Mouse (Mus musculus) CH12.LX (cell line): ENCODE measurements around the gene Med29. TPM values are rescaled to one million over a fixed set of nuclear protein-coding genes. Genes with fewer than 3 reads are reported as not detected.

ENCODE experiments used
- DNase-seq: peaks from one replicate; pipeline ENCODE4 v3.0.0-alpha.2; 2013; ENCODE audit errors: extremely low read depth
- H3K27ac ChIP-seq: 2 replicates; pipeline ENCODE4 v1.5.1; 2012; ENCODE audit warnings: low read depth, mild to moderate bottlenecking, control low read depth, moderate library complexity; ENCODE audit not compliant: insufficient read depth
- H3K27me3 ChIP-seq: replicated peaks from 2 replicates; pipeline ENCODE3; 2012; ENCODE audit warnings: inconsistent platforms
- H3K36me3 ChIP-seq, 2 experiments: replicated peaks in 1 of 2; 2 replicates each; pipeline versions ENCODE3 to v1.6.1; 2012; ENCODE audit warnings: inconsistent platforms in 1 of 2, low read length in 1 of 2, mild to moderate bottlenecking in 1 of 2, mixed read lengths in 1 of 2, moderate library complexity in 1 of 2; ENCODE audit not compliant: control insufficient read depth in 1 of 2, insufficient read depth in 1 of 2
- H3K4me1 ChIP-seq, 2 experiments: 2 replicates each; pipeline ENCODE4 v1.6.1; 2012; ENCODE audit warnings: inconsistent platforms in 1 of 2, moderate library complexity in 1 of 2; ENCODE audit not compliant: insufficient read depth in 2 of 2, control insufficient read depth in 1 of 2
- H3K4me2 ChIP-seq: 2 replicates; pipeline ENCODE4 v1.6.1; 2012; ENCODE audit warnings: low read depth, mild to moderate bottlenecking, control low read depth; ENCODE audit not compliant: poor library complexity, insufficient read depth, severe bottlenecking
- H3K4me3 ChIP-seq, 3 experiments: fragments of 150-350 bp in 1 of 3; sonication (generic) in 1 of 3; replicated peaks in 1 of 3; 2 replicates each; pipeline versions ENCODE3 to v1.5.1; 2011 to 2012; ENCODE audit warnings: low read depth in 2 of 3, low read length in 2 of 3, mild to moderate bottlenecking in 2 of 3, moderate library complexity in 2 of 3, control low read depth in 1 of 3, improper control_type of control experiment in 1 of 3, inconsistent platforms in 1 of 3, mixed read lengths in 1 of 3; ENCODE audit not compliant: poor library complexity in 1 of 3
- H3K79me2 ChIP-seq: replicated peaks from 2 replicates; pipeline ENCODE4 v1.6.1; 2012; ENCODE audit warnings: mild to moderate bottlenecking, moderate library complexity; ENCODE audit not compliant: control insufficient read depth, poor library complexity, insufficient read depth, severe bottlenecking; ENCODE audit errors: extremely low read depth
- H3K9ac ChIP-seq: 2 replicates; pipeline ENCODE4 v1.6.1; 2012; ENCODE audit warnings: low read depth, mild to moderate bottlenecking, control low read depth, moderate library complexity; ENCODE audit not compliant: insufficient read depth
- H3K9me3 ChIP-seq: replicated peaks from 2 replicates; pipeline ENCODE3; 2012; ENCODE audit warnings: low read length, inconsistent platforms, mixed read lengths
- BHLHE40 ChIP-seq: IDR thresholded peaks from 2 replicates; pipeline ENCODE4 v1.6.1; 2011; ENCODE audit warnings: mild to moderate bottlenecking, low read depth, low read length, improper control_type of control experiment
- CHD1 ChIP-seq: IDR thresholded peaks from 2 replicates; pipeline ENCODE4 v1.6.1; 2012; ENCODE audit warnings: low read depth, low read length, improper control_type of control experiment, inconsistent platforms
- CHD2 ChIP-seq: IDR thresholded peaks from 2 replicates; pipeline ENCODE4 v1.6.1; 2011; ENCODE audit warnings: low read length, improper control_type of control experiment
- E2F4 ChIP-seq: IDR thresholded peaks from 2 replicates; pipeline ENCODE4 v1.6.1; 2011; ENCODE audit warnings: low read depth, low read length, improper control_type of control experiment; ENCODE audit not compliant: insufficient replicate concordance
- ELF1 ChIP-seq: IDR thresholded peaks from 2 replicates; pipeline ENCODE4 v1.6.1; 2014; ENCODE audit warnings: low read depth, mild to moderate bottlenecking, inconsistent platforms, low read length, improper control_type of control experiment
- HCFC1 ChIP-seq: IDR thresholded peaks from 2 replicates; pipeline ENCODE4 v1.6.1; 2012; ENCODE audit warnings: low read depth, mild to moderate bottlenecking, inconsistent platforms, low read length, improper control_type of control experiment
- JUN ChIP-seq: IDR thresholded peaks from 2 replicates; pipeline ENCODE4 v1.6.1; 2011; ENCODE audit warnings: low read depth, mild to moderate bottlenecking, low read length, improper control_type of control experiment, moderate library complexity; ENCODE audit not compliant: insufficient read depth
- MAZ ChIP-seq: IDR thresholded peaks from 2 replicates; pipeline ENCODE4 v1.6.1; 2012; ENCODE audit warnings: low read depth, mild to moderate bottlenecking, inconsistent platforms, low read length, improper control_type of control experiment, moderate library complexity
- MYC ChIP-seq: IDR thresholded peaks from 2 replicates; pipeline ENCODE4 v1.6.1; 2011; ENCODE audit warnings: low read depth, mild to moderate bottlenecking, improper control_type of control experiment, low read length
- NELFE ChIP-seq: IDR thresholded peaks from 2 replicates; pipeline ENCODE4 v1.6.1; 2011; ENCODE audit warnings: low read depth, low read length, improper control_type of control experiment
- NRF1 ChIP-seq: IDR thresholded peaks from 2 replicates; pipeline ENCODE4 v1.6.1; 2014; ENCODE audit warnings: low read depth, mild to moderate bottlenecking, inconsistent platforms, low read length, improper control_type of control experiment, moderate library complexity
- PAX5 ChIP-seq: IDR thresholded peaks from 2 replicates; pipeline ENCODE4 v1.6.1; 2012; ENCODE audit warnings: low read length, inconsistent platforms, mixed read lengths
- SMC3 ChIP-seq: IDR thresholded peaks from 2 replicates; pipeline ENCODE4 v1.6.1; 2011; ENCODE audit warnings: low read depth, low read length, improper control_type of control experiment
- UBTF ChIP-seq: IDR thresholded peaks from 2 replicates; pipeline ENCODE4 v1.6.1; 2012; ENCODE audit warnings: low read depth, mild to moderate bottlenecking, inconsistent platforms, low read length, improper control_type of control experiment, moderate library complexity
- USF2 ChIP-seq: conservative IDR thresholded peaks from 2 replicates; pipeline ENCODE4 v1.6.1; 2011; ENCODE audit warnings: low read depth, low read length, improper control_type of control experiment
- ZC3H11A ChIP-seq: IDR thresholded peaks from 2 replicates; pipeline ENCODE4 v1.6.1; 2012; ENCODE audit warnings: low read depth, mild to moderate bottlenecking, inconsistent platforms, low read length, improper control_type of control experiment
- ZKSCAN1 ChIP-seq: IDR thresholded peaks from 2 replicates; pipeline ENCODE4 v1.6.1; 2012; ENCODE audit warnings: low read depth, inconsistent platforms, low read length, improper control_type of control experiment, borderline replicate concordance
- ZMIZ1 ChIP-seq: IDR thresholded peaks from 2 replicates; pipeline ENCODE4 v1.6.1; 2012; ENCODE audit warnings: low read depth, mild to moderate bottlenecking, inconsistent platforms, low read length, improper control_type of control experiment
- ZNF384 ChIP-seq: IDR thresholded peaks from 2 replicates; pipeline ENCODE4 v1.6.1; 2012; ENCODE audit warnings: low read depth, low read length, improper control_type of control experiment, inconsistent platforms
- dilution Hi-C: fragments of 300-500 bp; cut with MboI; formaldehyde crosslinking; loops from 2 replicates; pipeline ENCODE4 v1.14.3; 2020; ENCODE audit warnings: low sequenced_read_pairs; ENCODE audit not compliant: extremely low pct_unique_long_range_greater_than_20kb, extremely low pct_ligation_motif_present
- in situ Hi-C: fragments of 300-500 bp; cut with MboI; formaldehyde crosslinking; loops from 3 replicates; pipeline ENCODE4 v1.14.3; 2019; ENCODE audit warnings: low sequenced_read_pairs, low pct_ligation_motif_present, low pct_unique_long_range_greater_than_20kb, mixed read lengths
- polyA plus RNA-seq: library from polyadenylated mRNA; unstranded; fragments of >175 nt; gene quantifications from 2 replicates; pipeline ENCODE4 v1.2.1, GENCODE M21; 2012; ENCODE audit warnings: low read depth; ENCODE audit not compliant: insufficient read length
- total RNA-seq, 2 experiments: library from RNA; depleted of rRNA; stranded (reverse); fragments of 300-350 nt in 1 of 2; fragments of >200 nt in 1 of 2; gene quantifications; 2 replicates each; pipeline ENCODE4 v1.2.3; 2012 to 2014

The Med29 gene
- total and polyA plus RNA-seq, 3 experiments, result 19.8 to 26.9 (median 23.5) TPM

DNA sequence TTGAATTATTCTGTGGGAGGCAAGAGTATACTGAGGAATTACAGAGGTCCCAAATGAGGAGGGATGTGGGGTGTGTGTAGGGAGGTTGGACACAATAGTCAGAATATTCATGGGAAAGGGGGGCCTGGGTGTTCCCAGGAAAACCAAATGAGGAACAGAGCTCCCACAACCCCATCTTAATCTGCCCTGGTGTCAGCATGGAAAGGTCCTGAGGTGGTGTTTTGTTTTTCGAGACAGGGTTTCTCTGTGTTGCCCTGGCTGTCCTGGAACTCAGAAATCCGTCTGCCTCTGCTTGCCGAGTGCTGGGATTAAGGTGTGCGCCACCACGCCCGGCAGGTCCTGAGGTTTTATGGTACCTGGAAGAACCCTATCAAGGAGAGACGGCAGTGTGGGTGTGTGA lies 34.1 kb downstream of the Med29 start:
- dilution Hi-C loops (no loop called here), in situ Hi-C loops (no loop called here)
- H3K9ac ChIP-seq, result no peak overlapping the region
- H3K4me2 ChIP-seq, result no peak overlapping the region
- H3K79me2 ChIP-seq, result no peaks in the 10 kb centered on the region
- no peak overlapping the region for H3K27ac ChIP-seq
- H3K9me3 ChIP-seq, result no peaks in the 10 kb centered on the region
- H3K4me1 ChIP-seq, result peaks cover 0 to 15% of the 10 kb centered on the region in 2 experiments; a peak in 2 of 4 replicates
- H3K36me3 ChIP-seq, result peaks cover 24 to 57% of the 10 kb centered on the region in 2 experiments
- no peak overlapping the region for H3K4me3 ChIP-seq
- H3K27me3 ChIP-seq, result no peaks in the 10 kb centered on the region
- DNase-seq, result no peak
- TF ChIP-seq HCFC1, result no peak
- TF ChIP-seq ZNF384, result no peak
- no peak for TF ChIP-seq CHD1

DNA sequence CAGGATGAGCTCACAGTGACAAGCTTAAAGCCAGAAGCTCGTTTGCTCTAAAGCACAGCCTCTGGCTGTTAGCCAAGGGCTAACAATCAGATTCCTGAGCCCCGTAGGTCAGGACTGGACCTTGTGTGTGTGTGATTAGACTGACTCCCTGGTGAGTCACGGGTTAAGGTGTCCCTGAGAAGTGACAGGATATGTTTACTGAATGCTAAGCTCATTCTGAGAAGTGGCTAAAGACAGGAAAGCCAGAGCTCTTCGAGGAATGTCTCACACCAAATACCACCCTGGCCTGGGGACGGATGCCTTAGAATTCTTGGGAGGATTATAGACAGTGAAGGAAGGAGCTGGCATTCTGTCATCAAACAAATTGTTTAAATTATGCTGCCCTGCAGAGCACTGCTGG lies 34.5 kb downstream of the Med29 start:
- Histone ChIP-seq H3K36me3 (peaks cover 28 to 62% of the 10 kb centered on the region in 2 experiments), H3K9ac (no peak overlapping the region), H3K27ac (no peak overlapping the region), H3K79me2 (no peaks in the 10 kb centered on the region), H3K27me3 (no peaks in the 10 kb centered on the region), H3K4me1 (peaks cover 0 to 18% of the 10 kb centered on the region in 2 experiments; a peak in 2 of 4 replicates), H3K9me3 (no peaks in the 10 kb centered on the region), H3K4me3 (no peak overlapping the region), H3K4me2 (no peak overlapping the region)
- no peak for DNase-seq
- dilution Hi-C loops (no loop called here), in situ Hi-C loops (no loop called here)
- TF ChIP-seq UBTF (no peak), PAX5 (no peak), ELF1 (no peak)

DNA sequence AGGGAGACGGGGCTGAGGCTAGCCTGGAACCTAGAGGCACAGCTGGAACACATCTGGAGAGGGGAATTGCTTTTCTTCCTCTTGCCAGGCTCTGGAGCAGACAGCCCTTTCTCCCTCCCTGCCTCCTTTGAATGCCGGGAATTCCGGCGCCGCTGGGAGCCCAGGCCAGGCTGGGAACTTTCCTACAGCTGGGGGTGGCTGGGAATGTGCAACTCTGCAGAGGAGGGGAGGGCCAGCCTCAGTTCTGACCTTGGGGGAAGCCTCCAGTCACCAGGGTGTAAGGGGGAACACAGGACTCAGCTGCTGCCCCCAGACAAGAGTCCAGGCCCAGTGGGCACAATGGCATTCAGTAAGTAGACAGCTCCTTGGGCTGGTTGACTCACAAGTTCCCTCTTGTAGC lies 35.5 kb downstream of the Med29 start:
- H3K36me3 ChIP-seq, result peaks cover 36 to 61% of the 10 kb centered on the region in 2 experiments
- TF ChIP-seq ZKSCAN1 (no peak), HCFC1 (no peak), UBTF (no peak), JUN (no peak), BHLHE40 (no peak), USF2 (no peak), NELFE (no peak), ZMIZ1 (no peak), CHD2 (no peak), MYC (no peak), NRF1 (no peak), SMC3 (no peak), MAZ (no peak), ZC3H11A (no peak), CHD1 (no peak), E2F4 (no peak)
- no peak overlapping the region for H3K4me3 ChIP-seq
- peaks cover 3% of the 10 kb centered on the region for H3K79me2 ChIP-seq
- no peak overlapping the region for H3K9ac ChIP-seq
- H3K27me3 ChIP-seq, result no peaks in the 10 kb centered on the region
- no peak overlapping the region for H3K4me2 ChIP-seq
- in situ Hi-C loops, result no loop called here
- dilution Hi-C loops, result no loop called here
- H3K9me3 ChIP-seq, result no peaks in the 10 kb centered on the region
- no peak overlapping the region for H3K27ac ChIP-seq
- peaks cover 3 to 24% of the 10 kb centered on the region in 2 experiments; a peak in 3 of 4 replicates for H3K4me1 ChIP-seq
- no peak for DNase-seq
